Mouse (Mus musculus) embryonic facial prominence, embryonic 11.5 days (tissue): Measurements from ENCODE around the gene Hoxa4. TPM values are rescaled to one million over a fixed set of nuclear protein-coding genes. Genes with fewer than 3 reads are reported as not detected.

ENCODE experiments used
- ATAC-seq: fragments of 200-750 bp; cut with Nextera tagmentation; replicated peaks from 2 replicates; pipeline ENCODE4 v1.8.0; 2017; ENCODE audit warnings: low read depth; ENCODE audit not compliant: insufficient number of reproducible peaks, low FRiP score, low TSS enrichment
- DNase-seq: peaks from one replicate; pipeline ENCODE4 v3.0.0-alpha.2; 2015; ENCODE audit warnings: low spot score
- H3K27ac ChIP-seq: fragments of 300-500 bp; sonication (generic); replicated peaks from 2 replicates; pipeline ENCODE4 v1.5.1; 2014; ENCODE audit warnings: mild to moderate bottlenecking, low read depth, low read length, control low read depth
- H3K27me3 ChIP-seq: fragments of 300-500 bp; sonication (generic); 2 replicates; pipeline ENCODE4 v1.6.1; 2014; ENCODE audit warnings: mild to moderate bottlenecking, low read length, moderate library complexity, mixed read lengths; ENCODE audit not compliant: control insufficient read depth, insufficient read depth
- H3K36me3 ChIP-seq: fragments of 300-500 bp; sonication (generic); replicated peaks from 2 replicates; pipeline ENCODE4 v1.6.1; 2014; ENCODE audit warnings: low read depth, mild to moderate bottlenecking, low read length, moderate library complexity, mixed read lengths; ENCODE audit not compliant: control insufficient read depth, insufficient read depth
- H3K4me1 ChIP-seq: fragments of 300-500 bp; sonication (generic); 2 replicates; pipeline ENCODE4 v1.6.1; 2014; ENCODE audit warnings: low read length, mixed read lengths; ENCODE audit not compliant: control insufficient read depth, insufficient read depth
- H3K4me2 ChIP-seq: fragments of 300-500 bp; sonication (generic); 2 replicates; pipeline ENCODE4 v1.6.1; 2014; ENCODE audit warnings: low read depth, mild to moderate bottlenecking, control low read depth, low read length, moderate library complexity
- H3K4me3 ChIP-seq: fragments of 300-500 bp; sonication (generic); 2 replicates; pipeline ENCODE4 v1.5.1; 2014; ENCODE audit warnings: low read depth, low read length, control low read depth
- H3K9ac ChIP-seq: fragments of 300-500 bp; sonication (generic); replicated peaks from 2 replicates; pipeline ENCODE4 v1.6.1; 2014; ENCODE audit warnings: mild to moderate bottlenecking, control low read depth, low read length
- H3K9me3 ChIP-seq: fragments of 300-500 bp; sonication (generic); replicated peaks from 2 replicates; pipeline ENCODE4 v1.6.1; 2016; ENCODE audit warnings: mild to moderate bottlenecking, low read length, inconsistent platforms, mixed read lengths; ENCODE audit not compliant: control insufficient read depth
- WGBS: fragments of 180-500 bp; shearing (Covaris S2); extraction: QIAGEN DNeasy Blood & Tissue Kit; methylation state at CpG from one replicate; pipeline ENCODE4 v1.1.7; 2014; 5-methylcytosine and 5-hydroxymethylcytosine counted together
- microRNA counts: library from miRNA; unstranded; fragments of <30 nt; microRNA quantifications from one replicate; lab custom pipeline; 2016
- microRNA-seq: library from miRNA; unstranded; fragments of <30 nt; microRNA quantifications from one replicate; pipeline ENCODE4, GENCODE M21; 2016; ENCODE audit warnings: borderline number of aligned reads
- polyA plus RNA-seq: library from polyadenylated mRNA; unstranded; fragments of >200 nt; fragmentation: Nextera tagmentation; extraction: Ambion mirVana; gene quantifications from 2 replicates; pipeline ENCODE4 v1.2.1, GENCODE M21; 2014

Gene Hoxa4
- polyA plus RNA-seq, 1 experiment from 2014 or later, result 0.34 TPM

DNA sequence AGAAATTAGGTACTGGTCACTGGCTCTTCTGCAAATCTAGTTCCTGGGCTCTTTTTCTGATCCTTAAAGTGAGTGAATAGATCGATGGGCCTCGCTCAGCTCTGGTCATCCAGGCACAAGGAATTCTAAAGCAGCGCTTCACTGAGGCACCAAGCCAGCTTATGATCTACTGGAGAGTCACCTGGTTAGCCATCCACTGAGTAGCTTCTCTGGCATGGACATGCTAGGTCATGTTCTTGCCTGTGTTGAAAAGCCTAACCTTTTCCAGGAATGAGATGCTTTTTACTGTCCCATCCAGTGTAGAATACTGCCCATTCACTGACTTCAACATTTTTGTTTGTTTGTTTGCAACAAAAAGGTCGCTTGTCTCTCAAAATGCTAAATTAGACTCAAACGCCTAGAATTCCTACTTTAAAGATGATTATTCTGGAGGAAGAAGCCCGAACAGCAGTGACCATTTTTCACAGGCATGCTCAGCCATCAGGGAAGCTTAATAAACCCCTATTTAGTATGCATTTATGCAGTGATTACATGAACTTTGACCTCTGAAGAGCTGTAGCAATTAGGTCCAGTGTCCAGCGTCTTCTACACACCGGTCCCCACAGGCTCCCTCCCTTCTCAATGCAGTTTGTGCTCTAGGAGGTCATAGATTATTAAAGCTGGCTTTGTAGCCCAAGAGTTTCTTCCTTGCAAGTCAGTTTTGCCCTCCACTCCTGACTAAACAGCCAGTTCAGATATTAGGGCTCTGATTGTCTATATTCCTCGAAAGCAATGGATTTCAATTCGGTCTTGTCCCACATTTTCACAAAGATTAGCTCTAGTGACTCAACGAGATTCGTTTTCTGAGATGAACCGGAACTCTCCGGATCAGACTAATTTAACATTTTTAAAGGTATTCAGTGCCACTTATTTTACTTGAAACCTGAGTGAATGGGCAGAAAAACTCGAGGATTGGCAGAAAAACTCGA, 39.0 kb downstream of the Hoxa4 start:
- Histone ChIP-seq H3K4me2 (no peak overlapping the region), H3K27me3 (peaks cover 69% of the 10 kb centered on the region), H3K27ac (no peak overlapping the region), H3K9me3 (no peaks in the 10 kb centered on the region), H3K4me3 (no peak overlapping the region), H3K4me1 (0 out of 2 replicates have a peak, but pooled peaks cover 3% of the 10 kb centered on the region), H3K9ac (no peak overlapping the region), H3K36me3 (no peaks in the 10 kb centered on the region)
- ATAC-seq, result no peak
- DNase-seq, result no peak
- WGBS, result 2% methylated on average over 16 of the region's 16 CpGs

- H3K9ac ChIP-seq, result no peak overlapping the region
- no peaks in the 10 kb centered on the region for H3K36me3 ChIP-seq
- no peak for DNase-seq
- no peak overlapping the region for H3K27ac ChIP-seq
- H3K4me3 ChIP-seq, result no peak overlapping the region
- H3K4me1 ChIP-seq, result 0 out of 2 replicates have a peak, but pooled peaks cover 3% of the 10 kb centered on the region
- peaks cover 60% of the 10 kb centered on the region for H3K27me3 ChIP-seq
- WGBS, result 4% methylated on average over 4 of the region's 4 CpGs
- ATAC-seq, result no peak
- no peak overlapping the region for H3K4me2 ChIP-seq
- no peaks in the 10 kb centered on the region for H3K9me3 ChIP-seq
These were observed 40.0 kb downstream of the Hoxa4 start for GRCm38 (mm10) chr6:52151571-52151970.

- ATAC-seq (no peak), DNase-seq (peak; percentile 56)
- Histone ChIP-seq H3K4me2 (no peak overlapping the region), H3K4me3 (no peak overlapping the region), H3K27ac (no peak overlapping the region), H3K9me3 (no peaks in the 10 kb centered on the region), H3K4me1 (0 out of 2 replicates have a peak, but pooled peaks cover 3% of the 10 kb centered on the region), H3K36me3 (no peaks in the 10 kb centered on the region), H3K9ac (no peak overlapping the region), H3K27me3 (peaks cover 51% of the 10 kb centered on the region)
- 4% methylated on average over 16 of the region's 16 CpGs for WGBS
These were observed 41.1 kb downstream of the Hoxa4 start for GRCm38 (mm10) chr6:52150401-52150966.

MicroRNAs encoded within 50 kb of the gene (microRNA counts, 519-probe panel; counts per million panel counts)
- microRNA mmu-miR-196b (lab: Ali Mortazavi, UCI), result not detected

Small RNAs within 50 kb of the gene (microRNA-seq; reads per million reads assigned to microRNA genes)
- gene Mir196b, result 28.2 reads per million, percentile 25 among the genes with 10 or more reads in this experiment

Other genes starting within 250 kb of the Hoxa4 start
- gene Skap2, start 179.2 kb downstream of the Hoxa4 start, polyA plus RNA-seq, result 10.4 and 10.5 TPM in 2 replicates
- gene Hoxa1, start 33.4 kb downstream of the Hoxa4 start, polyA plus RNA-seq, result 1.1 TPM in 2 replicates
- 19.4 and 24.1 TPM in 2 replicates for gene Hoxa2, start 26.9 kb downstream of the Hoxa4 start, polyA plus RNA-seq
- gene 5730596B20Rik, start 14.3 kb downstream of the Hoxa4 start, polyA plus RNA-seq, result 0.13 and 0.22 TPM in 2 replicates
- gene Hoxa5, start 12.8 kb upstream of the Hoxa4 start, polyA plus RNA-seq, result 0.39 and 1.4 TPM in 2 replicates
- not detected in 2 replicates for gene Hoxa6, start 17.0 kb upstream of the Hoxa4 start, polyA plus RNA-seq
- 0.88 and 0.91 TPM in 2 replicates for gene Hoxa3, start 21.6 kb upstream of the Hoxa4 start, polyA plus RNA-seq
- gene Gm28308, start 21.6 kb upstream of the Hoxa4 start, polyA plus RNA-seq, result 0.38 TPM in 1 of 2 replicates, not detected in the other
- gene Hoxa7, start 30.1 kb upstream of the Hoxa4 start, polyA plus RNA-seq, result 0.26 and 0.34 TPM in 2 replicates
- 0.11 and 0.56 TPM in 2 replicates for gene Hoxa9, start 39.3 kb upstream of the Hoxa4 start, polyA plus RNA-seq
- 0.20 TPM in 1 of 2 replicates, not detected in the other for gene Hoxa10, start 49.1 kb upstream of the Hoxa4 start, polyA plus RNA-seq
- gene Hoxa11, start 54.1 kb upstream of the Hoxa4 start, polyA plus RNA-seq, result not detected in 2 replicates
- not detected in 2 replicates for gene Hoxa13, start 69.1 kb upstream of the Hoxa4 start, polyA plus RNA-seq
- gene Evx1, start 121.7 kb upstream of the Hoxa4 start, polyA plus RNA-seq, result 0.22 and 0.67 TPM in 2 replicates